Comparison of ENCODE assay signal across 13 mouse cellular contexts in the genomic region with DNA sequence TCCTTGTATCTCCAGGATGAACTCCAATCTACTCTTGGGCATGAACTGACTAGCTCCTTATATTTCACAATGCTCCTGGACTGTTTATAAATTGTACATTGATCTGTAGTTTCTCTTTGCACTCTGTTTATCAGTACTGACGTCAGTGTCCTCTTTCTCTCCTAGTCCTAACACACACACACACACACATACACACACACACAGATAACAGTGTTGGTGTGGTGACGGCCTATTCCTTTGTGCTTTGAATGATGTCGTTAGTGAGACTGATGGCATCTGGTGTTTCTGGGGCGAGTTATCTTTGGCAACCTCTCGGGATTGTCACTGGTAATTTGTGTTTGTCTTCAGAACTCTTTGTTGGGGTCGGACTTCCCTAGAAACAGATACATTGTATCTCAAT. TPM values are rescaled to one million over a fixed set of nuclear protein-coding genes. Genes with fewer than 3 reads are reported as not detected.
DNase-seq lines count a peak whose midpoint lies in the region; ATAC-seq and TF ChIP-seq lines count a peak whose summit lies in the region.
"Had no signal": no experiment of that assay in that cellular context is flagged by ENCODE, and none has a peak within 500 bp of the region (broad histone marks: within the 10 kb centered on the region; RNA-seq: fewer than 3 reads in every experiment).

No protein-coding gene starts in this region.

- H3K4me1 ChIP-seq in heart, postnatal 0 days (ENCODE audit: control insufficient read depth, insufficient read depth): peaks cover 6% of the 10 kb centered on the region; the same call in 1 of the 2 replicates
- H3K4me1 ChIP-seq in heart, embryonic 11.5 days (ENCODE audit: control insufficient read depth, insufficient read depth, low read length): no peaks in the 10 kb centered on the region
- peaks cover 4% of the 10 kb centered on the region; the same call in 1 of the 2 replicates for H3K4me1 ChIP-seq in liver, adult 2 months (ENCODE audit: control insufficient read depth, insufficient read depth, low read length)
- no peaks in the 10 kb centered on the region for H3K4me1 ChIP-seq in intestine, embryonic 15.5 days (replicated peaks)
- H3K4me1 ChIP-seq: embryonic facial prominence, embryonic 15.5 days; liver, embryonic 13.5 days; neural tube, embryonic 15.5 days had no signal

- H3K9me3 ChIP-seq in heart, postnatal 0 days (replicated peaks; ENCODE audit: control insufficient read depth, low read length): no peaks in the 10 kb centered on the region
- no peaks in the 10 kb centered on the region for H3K9me3 ChIP-seq in heart, embryonic 11.5 days (replicated peaks; ENCODE audit: control insufficient read depth, low read length)
- H3K9me3 ChIP-seq in intestine, embryonic 15.5 days: no peaks in the 10 kb centered on the region
- H3K9me3 ChIP-seq: embryonic facial prominence, embryonic 15.5 days; neural tube, embryonic 15.5 days had no signal

- no peak for TF ChIP-seq POLR2A in liver, adult 2 months (IDR thresholded peaks at IDR 0.05; ENCODE audit: extremely low read depth, insufficient read depth, low read length)

- ATAC-seq in heart, postnatal 0 days (ENCODE audit: insufficient read depth, low read depth): no peak
- no peak for ATAC-seq in heart, embryonic 11.5 days (replicated peaks; ENCODE audit: insufficient number of reproducible peaks, low FRiP score, low TSS enrichment)
- no peak for ATAC-seq in intestine, embryonic 15.5 days

- no peak overlapping the region for H3K27ac ChIP-seq in heart, postnatal 0 days (ENCODE audit: low read depth)
- H3K27ac ChIP-seq in heart, embryonic 11.5 days (ENCODE audit: low read depth, low read length): no peak overlapping the region
- H3K27ac ChIP-seq in liver, adult 2 months (replicated peaks; ENCODE audit: insufficient read depth, low read depth, low read length): no peak overlapping the region
- H3K27ac ChIP-seq in intestine, embryonic 15.5 days: no peak overlapping the region
- H3K27ac ChIP-seq: embryonic facial prominence, embryonic 15.5 days; liver, embryonic 13.5 days; neural tube, embryonic 15.5 days had no signal

- WGBS in heart, postnatal 0 days: 17% methylated on average over 6 of the region's 6 CpGs
- WGBS in heart, embryonic 11.5 days (ENCODE audit: insufficient replicate concordance): 12% methylated on average over 6 of the region's 6 CpGs
- WGBS in liver, adult 2 months: 16% methylated on average over 6 of the region's 6 CpGs
- 27% methylated on average over 6 of the region's 6 CpGs for WGBS in intestine, embryonic 15.5 days

- TF ChIP-seq EP300 in heart, postnatal 0 days (IDR thresholded peaks at IDR 0.05; ENCODE audit: low read depth): no peak

- no peaks in the 10 kb centered on the region for H3K36me3 ChIP-seq in heart, postnatal 0 days (replicated peaks; ENCODE audit: control insufficient read depth, insufficient read depth, low read length)
- H3K36me3 ChIP-seq in heart, embryonic 11.5 days (ENCODE audit: control insufficient read depth, insufficient read depth, low read length): no peaks in the 10 kb centered on the region
- no peaks in the 10 kb centered on the region for H3K36me3 ChIP-seq in liver, adult 2 months (ENCODE audit: control insufficient read depth, insufficient read depth, low read length)
- no peaks in the 10 kb centered on the region for H3K36me3 ChIP-seq in intestine, embryonic 15.5 days
- H3K36me3 ChIP-seq: embryonic facial prominence, embryonic 15.5 days; liver, embryonic 13.5 days; neural tube, embryonic 15.5 days had no signal

- H3K79me2 ChIP-seq in liver, adult 2 months (ENCODE audit: control insufficient read depth, insufficient read depth, low read length): no peaks in the 10 kb centered on the region

- H3K9ac ChIP-seq in heart, postnatal 0 days (replicated peaks; ENCODE audit: low read depth, low read length): no peak overlapping the region
- no peak overlapping the region for H3K9ac ChIP-seq in heart, embryonic 11.5 days (ENCODE audit: low read depth, low read length)
- H3K9ac ChIP-seq in liver, adult 2 months (ENCODE audit: low read depth, low read length): no peak overlapping the region
- H3K9ac ChIP-seq in intestine, embryonic 15.5 days: no peak overlapping the region
- H3K9ac ChIP-seq: embryonic facial prominence, embryonic 15.5 days; forebrain, postnatal 0 days; liver, embryonic 13.5 days; neural tube, embryonic 15.5 days had no signal

- no peak for TF ChIP-seq CTCF in heart, postnatal 0 days (IDR thresholded peaks at IDR 0.05; ENCODE audit: low read depth)
- no peak for TF ChIP-seq CTCF in liver, adult 2 months (IDR thresholded peaks at IDR 0.05; ENCODE audit: low read depth, low read length)

- H3K4me3 ChIP-seq in heart, postnatal 0 days (ENCODE audit: low read depth, low read length): no peak overlapping the region
- no peak overlapping the region for H3K4me3 ChIP-seq in heart, embryonic 11.5 days (ENCODE audit: low read depth, low read length)
- no peak overlapping the region for H3K4me3 ChIP-seq in liver, adult 2 months (ENCODE audit: insufficient read depth, low read depth, low read length)
- no peak overlapping the region for H3K4me3 ChIP-seq in intestine, embryonic 15.5 days (replicated peaks)
- H3K4me3 ChIP-seq: embryonic facial prominence, embryonic 15.5 days; liver, embryonic 13.5 days; neural tube, embryonic 15.5 days had no signal

- H3K27me3 ChIP-seq in heart, postnatal 0 days (ENCODE audit: control insufficient read depth, insufficient read depth, low read length): no peaks in the 10 kb centered on the region
- H3K27me3 ChIP-seq in heart, embryonic 11.5 days (ENCODE audit: control insufficient read depth, insufficient read depth, low read length): no peaks in the 10 kb centered on the region
- no peaks in the 10 kb centered on the region for H3K27me3 ChIP-seq in liver, adult 2 months (ENCODE audit: control insufficient read depth, insufficient read depth, low read length)
- no peaks in the 10 kb centered on the region for H3K27me3 ChIP-seq in intestine, embryonic 15.5 days (replicated peaks)
- H3K27me3 ChIP-seq: embryonic facial prominence, embryonic 15.5 days; liver, embryonic 13.5 days; neural tube, embryonic 15.5 days had no signal

- DNase-seq in heart, postnatal 0 days (ENCODE audit: low spot score): peak; percentile 27
- DNase-seq in liver, adult 2 months (ENCODE audit: extremely low read depth, low read depth, low spot score): peak; percentile 77
- DNase-seq in liver: no peak
- DNase-seq in kidney, postnatal 4 days: peak; percentile 32 to 55
- no peak for DNase-seq in frontal cortex, postnatal 10 days (ENCODE audit: low spot score in 2 of 2)
- DNase-seq: cerebellum, postnatal 36 days; gastrocnemius, postnatal 10 days; liver, embryonic 13.5 days had no signal

- H3K4me2 ChIP-seq in heart, postnatal 0 days (ENCODE audit: low read depth, low read length): no peak overlapping the region
- H3K4me2 ChIP-seq in heart, embryonic 11.5 days: no peak overlapping the region
- no peak overlapping the region for H3K4me2 ChIP-seq in intestine, embryonic 15.5 days (replicated peaks)
- H3K4me2 ChIP-seq: embryonic facial prominence, embryonic 15.5 days; liver, embryonic 13.5 days; neural tube, embryonic 15.5 days had no signal

RNA-seq across cellular contexts. Expression of a gene that starts 50.0 kb away (rescaled TPM):
- total RNA-seq in heart, postnatal 0 days (2014; rRNA removed; ENCODE audit: low replicate concordance): 56.2 and 84.1 TPM in 2 replicates
- 52.8 and 55.6 TPM in 2 replicates for polyA plus RNA-seq in heart, postnatal 0 days (2015; fragmentation: Nextera tagmentation; extraction: Ambion mirVana)
- polyA plus RNA-seq in heart, embryonic 11.5 days (2014; fragmentation: Nextera tagmentation; extraction: Ambion mirVana): 101 and 121 TPM in 2 replicates
- 25.8 and 33.2 TPM in 2 replicates for total RNA-seq in liver, adult 2 months (2014; rRNA removed)
- polyA plus RNA-seq in liver, adult 2 months (2012; rRNA removed): 34.0 and 54.6 TPM in 2 replicates
- 83.3 and 84.3 TPM in 2 replicates for polyA plus RNA-seq in intestine, embryonic 15.5 days (2015; fragmentation: Nextera tagmentation; extraction: Ambion mirVana)

Comparison
In these comparisons a context has a peak if more than half of its experiments do, and no peak if none do; other contexts are left out.
1. DNase-seq: peak in heart, postnatal 0 days (single experiment), liver, adult 2 months (single experiment) and kidney, postnatal 4 days (2 of 2); none in liver (single experiment) and frontal cortex, postnatal 10 days (0 of 2).